Mouse (Mus musculus) activated CD4-positive, CD25-positive, alpha-beta regulatory T cell, adult 4 months (primary cell): ENCODE results near the gene Agt. TPM values are rescaled to one million over a fixed set of nuclear protein-coding genes. Genes with fewer than 3 reads are reported as not detected.

Experiments
- polyA plus RNA-seq, 2 experiments: library from polyadenylated mRNA; unstranded; fragments of 100-300 nt; shearing (Covaris generic); gene quantifications; one replicate each; pipeline ENCODE4 v1.2.1; 2017

The Agt gene
- polyA plus RNA-seq, 2 experiments from 2014 or later: not detected

Other genes starting within 250 kb of the Agt start
- not detected for gene Pgbd5, start 130.0 kb downstream of the Agt start, polyA plus RNA-seq
- gene Cog2, start 48.9 kb downstream of the Agt start, polyA plus RNA-seq: 10 to 100 TPM; 38.3 to 44.1 TPM
- gene Capn9, start 6.4 kb upstream of the Agt start, polyA plus RNA-seq: not detected
- 1 to 10 TPM in 1 of 2 experiments, under 1 TPM in 1; 0.82 to 1.3 TPM for gene 2310022B05Rik, start 93.7 kb upstream of the Agt start, polyA plus RNA-seq
- gene Ttc13, start 152.3 kb upstream of the Agt start, polyA plus RNA-seq: 10 to 100 TPM; 31.1 to 42.0 TPM
- 10 to 100 TPM; 19.8 to 21.9 TPM for gene Arv1, start 152.4 kb upstream of the Agt start, polyA plus RNA-seq
- 1 to 10 TPM in 1 of 2 experiments, under 1 TPM in 1; 0.50 to 1.1 TPM for gene Fam89a, start 182.1 kb upstream of the Agt start, polyA plus RNA-seq
- not detected for gene Trim67, start 223.4 kb upstream of the Agt start, polyA plus RNA-seq